Mouse (Mus musculus) MEL (cell line): ENCODE measurements around the gene Lmntd1. TPM values are rescaled to one million over a fixed set of nuclear protein-coding genes. Genes with fewer than 3 reads are reported as not detected.

Experiments
- DNase-seq: peaks from one replicate; pipeline ENCODE4 v3.0.0; 2011; ENCODE audit warnings: low read depth, low spot score
- H3K27ac ChIP-seq: 2 replicates; pipeline ENCODE4 v1.5.1; 2012; ENCODE audit warnings: low read depth, mild to moderate bottlenecking, control low read depth, low read length, moderate library complexity; ENCODE audit not compliant: control insufficient read depth
- H3K27me3 ChIP-seq, 2 experiments: fragments of 150-350 bp in 1 of 2; sonication (generic) in 1 of 2; 2 replicates each; pipeline ENCODE4 v1.6.1; 2012; ENCODE audit warnings: low read length in 2 of 2, mild to moderate bottlenecking in 2 of 2, improper control_type of control experiment in 1 of 2, moderate library complexity in 1 of 2; ENCODE audit not compliant: insufficient read depth in 2 of 2, control insufficient read depth in 1 of 2
- H3K36me3 ChIP-seq, 2 experiments: 2 replicates each; pipeline ENCODE4 v1.6.1; 2012 to 2014; ENCODE audit warnings: low read length in 2 of 2, improper control_type of control experiment in 1 of 2, inconsistent platforms in 1 of 2, mild to moderate bottlenecking in 1 of 2; ENCODE audit not compliant: insufficient read depth in 2 of 2, control insufficient read depth in 1 of 2
- H3K4me1 ChIP-seq, 2 experiments: fragments of 150-350 bp in 1 of 2; sonication (generic) in 1 of 2; 2 replicates each; pipeline ENCODE4 v1.6.1; 2012; ENCODE audit warnings: low read length in 2 of 2, improper control_type of control experiment in 1 of 2, mild to moderate bottlenecking in 1 of 2; ENCODE audit not compliant: insufficient read depth in 2 of 2, control insufficient read depth in 1 of 2
- H3K4me3 ChIP-seq, 2 experiments: fragments of 150-350 bp in 1 of 2; sonication (generic) in 1 of 2; 2 replicates each; pipeline ENCODE4 v1.5.1; 2012; ENCODE audit warnings: low read depth in 2 of 2, low read length in 2 of 2, mild to moderate bottlenecking in 2 of 2, moderate library complexity in 2 of 2, control low read depth in 1 of 2, improper control_type of control experiment in 1 of 2; ENCODE audit not compliant: control insufficient read depth in 1 of 2, insufficient read depth in 1 of 2
- H3K79me2 ChIP-seq: 2 replicates; pipeline ENCODE4 v1.6.1; 2012; ENCODE audit warnings: mild to moderate bottlenecking, low read length, moderate library complexity; ENCODE audit not compliant: control insufficient read depth, poor library complexity, insufficient read depth
- H3K9ac ChIP-seq: 2 replicates; pipeline ENCODE4 v1.6.1; 2012; ENCODE audit warnings: low read depth, mild to moderate bottlenecking, control low read depth, low read length, moderate library complexity; ENCODE audit not compliant: control insufficient read depth, poor library complexity, severe bottlenecking
- H3K9me3 ChIP-seq: fragments of 150-350 bp; sonication (generic); replicated peaks from 2 replicates; pipeline ENCODE4 v1.6.1; 2012; ENCODE audit warnings: mild to moderate bottlenecking, low read length, improper control_type of control experiment, moderate library complexity; ENCODE audit not compliant: insufficient read depth
- CTCF ChIP-seq, 3 experiments: IDR thresholded peaks in 2 of 3; conservative IDR thresholded peaks in 1 of 3; 2 replicates each; pipeline ENCODE4 v1.5.1; 2011 to 2012; ENCODE audit warnings: low read length in 3 of 3, low read depth in 2 of 3, mild to moderate bottlenecking in 2 of 3, improper control_type of control experiment in 1 of 3, inconsistent platforms in 1 of 3, mixed read lengths in 1 of 3, moderate library complexity in 1 of 3; ENCODE audit not compliant: control insufficient read depth in 1 of 3, insufficient read depth in 1 of 3, poor library complexity in 1 of 3, severe bottlenecking in 1 of 3
- E2F4 ChIP-seq: IDR thresholded peaks from 2 replicates; pipeline ENCODE4 v1.6.1; 2011; ENCODE audit warnings: low read depth, low read length, improper control_type of control experiment, borderline replicate concordance
- ETS1 ChIP-seq: IDR thresholded peaks from 2 replicates; pipeline ENCODE4 v1.6.1; 2012; ENCODE audit warnings: low read depth, mild to moderate bottlenecking, inconsistent platforms, low read length, improper control_type of control experiment, moderate library complexity
- MAFK ChIP-seq: IDR thresholded peaks from 2 replicates; pipeline ENCODE4 v1.6.1; 2011; ENCODE audit warnings: low read depth, mild to moderate bottlenecking, low read length, improper control_type of control experiment, borderline replicate concordance
- MXI1 ChIP-seq: IDR thresholded peaks from 2 replicates; pipeline ENCODE4 v1.6.1; 2011; ENCODE audit warnings: mild to moderate bottlenecking, low read depth, low read length, improper control_type of control experiment
- MYC ChIP-seq: IDR thresholded peaks from 2 replicates; pipeline ENCODE4 v1.6.1; 2011; ENCODE audit warnings: low read depth, mild to moderate bottlenecking, low read length, improper control_type of control experiment, moderate library complexity
- POLR2AphosphoS2 ChIP-seq: IDR thresholded peaks from 2 replicates; pipeline ENCODE4 v1.6.1; 2011; ENCODE audit warnings: low read length, improper control_type of control experiment
- RAD21 ChIP-seq: IDR thresholded peaks from 2 replicates; pipeline ENCODE4 v1.6.1; 2011; ENCODE audit warnings: mild to moderate bottlenecking, low read depth, low read length, improper control_type of control experiment
- SIN3A ChIP-seq: IDR thresholded peaks from 2 replicates; pipeline ENCODE4 v1.6.1; 2012; ENCODE audit warnings: low read length, improper control_type of control experiment, inconsistent platforms
- SMC3 ChIP-seq: IDR thresholded peaks from 2 replicates; pipeline ENCODE4 v1.6.1; 2011; ENCODE audit warnings: low read depth, low read length, improper control_type of control experiment
- USF1 ChIP-seq: IDR thresholded peaks from 2 replicates; pipeline ENCODE4 v1.6.1; 2014; ENCODE audit warnings: low read depth, mild to moderate bottlenecking, inconsistent platforms, low read length, improper control_type of control experiment, moderate library complexity
- USF2 ChIP-seq, 2 experiments: IDR thresholded peaks; 2 replicates each; pipeline ENCODE4 v1.6.1; 2011 to 2012; ENCODE audit warnings: improper control_type of control experiment in 2 of 2, low read length in 2 of 2, borderline replicate concordance in 1 of 2, inconsistent platforms in 1 of 2, low read depth in 1 of 2, mild to moderate bottlenecking in 1 of 2; ENCODE audit not compliant: insufficient read depth in 1 of 2
- polyA plus RNA-seq, 2 experiments: library from polyadenylated mRNA; stranded (reverse) in 1 of 2; unstranded in 1 of 2; fragments of >175 nt in 1 of 2; fragments of >200 nt in 1 of 2; gene quantifications; 2 replicates each; pipeline versions ENCODE4 v1.2.1 to v1.2.4; 2012; ENCODE audit warnings: low replicate concordance in 2 of 2, low read depth in 1 of 2; ENCODE audit not compliant: insufficient read length in 2 of 2, insufficient read depth in 1 of 2, missing spikeins in 1 of 2
- total RNA-seq: library from RNA; depleted of rRNA; stranded (reverse); fragments of 300-350 nt; gene quantifications from 2 replicates; pipeline ENCODE4 v1.2.3, GENCODE M21; 2012

Lmntd1 gene
- total and polyA plus RNA-seq, 3 experiments = not detected

- no peaks in the 10 kb centered on the region for H3K27me3 ChIP-seq
- no peak overlapping the region for H3K27ac ChIP-seq
- no peaks in the 10 kb centered on the region for H3K36me3 ChIP-seq
- H3K79me2 ChIP-seq = no peaks in the 10 kb centered on the region
- no peak for DNase-seq
- no peaks in the 10 kb centered on the region for H3K4me1 ChIP-seq
- no peak overlapping the region for H3K4me3 ChIP-seq
- no peak for TF ChIP-seq MXI1
- no peak for TF ChIP-seq MAFK
- H3K9me3 ChIP-seq = no peaks in the 10 kb centered on the region
- no peak overlapping the region for H3K9ac ChIP-seq
These were observed 74.6 kb downstream of the Lmntd1 start for GRCm38 (mm10) chr6:145539568-145539859.

- Histone ChIP-seq H3K4me1 (no peaks in the 10 kb centered on the region), H3K79me2 (no peaks in the 10 kb centered on the region), H3K9ac (no peak overlapping the region), H3K9me3 (no peaks in the 10 kb centered on the region), H3K27me3 (no peaks in the 10 kb centered on the region), H3K27ac (no peak overlapping the region), H3K36me3 (no peaks in the 10 kb centered on the region), H3K4me3 (no peak overlapping the region)
- DNase-seq = no peak
- TF ChIP-seq RAD21 (no peak), POLR2AphosphoS2 (no peak), ETS1 (no peak), SMC3 (no peak), USF1 (no peak), CTCF (IDR thresholded peaks at IDR 0.05 in 2 of 3, conservative IDR thresholded peaks at IDR 0.05 in 1 of 3; ENCODE audit: control insufficient read depth in 1 of 3, insufficient read depth in 1 of 3, low read depth in 2 of 3, low read length in 3 of 3, poor library complexity in 1 of 3, severe bottlenecking in 1 of 3) (no peak), SIN3A (no peak), E2F4 (no peak), MXI1 (no peak), MYC (no peak)
These were observed 75.1 kb downstream of the Lmntd1 start for GRCm38 (mm10) chr6:145538787-145539567.

GRCm38 (mm10) chr6:145530464-145530863 is 83.7 kb downstream of the Lmntd1 start:
- TF ChIP-seq POLR2AphosphoS2 (no peak), USF2 (IDR thresholded peaks at IDR 0.05; ENCODE audit: borderline replicate concordance in 1 of 2, insufficient read depth in 1 of 2, low read depth in 1 of 2, low read length in 2 of 2) (no peak)
- TF ChIP-seq, all 39 proteins: peak for 0
- DNase-seq = no peak
- no peak overlapping the region for H3K27ac ChIP-seq
- no peaks in the 10 kb centered on the region for H3K27me3 ChIP-seq
- no peak overlapping the region for H3K9ac ChIP-seq
- no peaks in the 10 kb centered on the region for H3K4me1 ChIP-seq
- no peaks in the 10 kb centered on the region for H3K36me3 ChIP-seq
- H3K9me3 ChIP-seq = no peaks in the 10 kb centered on the region
- no peaks in the 10 kb centered on the region for H3K79me2 ChIP-seq
- no peak overlapping the region for H3K4me3 ChIP-seq
